Mouse (Mus musculus) hindbrain, embryonic 14.5 days (tissue): ENCODE results near the gene Dglucy. TPM values are rescaled to one million over a fixed set of nuclear protein-coding genes. Genes with fewer than 3 reads are reported as not detected.

ENCODE experiments used
- ATAC-seq: fragments of 200-750 bp; cut with Nextera tagmentation; 2 replicates; pipeline ENCODE4 v1.8.0; 2017; ENCODE audit warnings: moderate number of reproducible peaks, mild to moderate bottlenecking, moderate TSS enrichment, moderate library complexity; ENCODE audit not compliant: low FRiP score
- DNase-seq: peaks from one replicate; pipeline ENCODE4 v3.0.0-alpha.2; 2015; ENCODE audit warnings: low spot score
- H3K27ac ChIP-seq: fragments of 300-500 bp; sonication (generic); 2 replicates; pipeline ENCODE4 v1.5.1; 2014; ENCODE audit warnings: mild to moderate bottlenecking, moderate library complexity
- H3K27me3 ChIP-seq: fragments of 300-500 bp; sonication (generic); 2 replicates; pipeline ENCODE4 v1.6.1; 2014; ENCODE audit warnings: mild to moderate bottlenecking, low read length, mixed read lengths; ENCODE audit not compliant: control insufficient read depth, insufficient read depth
- H3K36me3 ChIP-seq: fragments of 300-500 bp; sonication (generic); replicated peaks from 2 replicates; pipeline ENCODE4 v1.6.1; 2014; ENCODE audit not compliant: control insufficient read depth, insufficient read depth
- H3K4me1 ChIP-seq: fragments of 300-500 bp; sonication (generic); replicated peaks from 2 replicates; pipeline ENCODE4 v1.6.1; 2014; ENCODE audit warnings: antibody characterized with exemption, low read length, mixed read lengths; ENCODE audit not compliant: control insufficient read depth, insufficient read depth
- H3K4me2 ChIP-seq: fragments of 300-500 bp; sonication (generic); replicated peaks from 2 replicates; pipeline ENCODE4 v1.6.1; 2014; ENCODE audit warnings: mild to moderate bottlenecking, moderate library complexity
- H3K4me3 ChIP-seq: fragments of 300-500 bp; sonication (generic); replicated peaks from 2 replicates; pipeline ENCODE4 v1.5.1; 2014; ENCODE audit warnings: mild to moderate bottlenecking, low read length
- H3K9ac ChIP-seq: fragments of 300-500 bp; sonication (generic); 2 replicates; pipeline ENCODE4 v1.6.1; 2014
- H3K9me3 ChIP-seq: fragments of 300-500 bp; sonication (generic); 2 replicates; pipeline ENCODE4 v1.6.1; 2016; ENCODE audit warnings: low read length; ENCODE audit not compliant: control insufficient read depth
- WGBS: fragments of 180-500 bp; shearing (Covaris S2); extraction: QIAGEN DNeasy Blood & Tissue Kit; methylation state at CpG from one replicate; pipeline ENCODE4 v1.1.7; 2014; 5-methylcytosine and 5-hydroxymethylcytosine counted together
- polyA plus RNA-seq: library from polyadenylated mRNA; unstranded; fragments of >200 nt; fragmentation: Nextera tagmentation; extraction: Ambion mirVana; gene quantifications from 2 replicates; pipeline ENCODE4 v1.2.1, GENCODE M21; 2014

The Dglucy gene
- polyA plus RNA-seq, 1 experiment from 2014 or later: 3.2 TPM

- Histone ChIP-seq H3K27ac (no peak overlapping the region), H3K4me1 (no peaks in the 10 kb centered on the region), H3K4me2 (no peak overlapping the region), H3K9ac (no peak overlapping the region), H3K27me3 (no peaks in the 10 kb centered on the region), H3K4me3 (no peak overlapping the region), H3K36me3 (no peaks in the 10 kb centered on the region), H3K9me3 (no peaks in the 10 kb centered on the region)
- ATAC-seq (no peak), DNase-seq (peak; percentile 29)
- 52% methylated on average over 11 of the region's 11 CpGs for WGBS
Observed at GRCm38 (mm10) chr12:100865509-100866078, 86.7 kb downstream of the Dglucy start.

GRCm38 (mm10) chr12:100867097-100867496, 88.2 kb downstream of the Dglucy start:
- no peak for DNase-seq
- 91% methylated on average over 8 of the region's 8 CpGs for WGBS
- Histone ChIP-seq H3K4me3 (no peak overlapping the region), H3K9ac (no peak overlapping the region), H3K36me3 (no peaks in the 10 kb centered on the region), H3K27ac (no peak overlapping the region), H3K27me3 (no peaks in the 10 kb centered on the region), H3K4me2 (no peak overlapping the region), H3K4me1 (no peaks in the 10 kb centered on the region), H3K9me3 (no peaks in the 10 kb centered on the region)
- ATAC-seq: no peak

GRCm38 (mm10) chr12:100868049-100868622, 89.3 kb downstream of the Dglucy start:
- WGBS: 47% methylated on average over 4 of the region's 4 CpGs
- no peak for ATAC-seq
- H3K4me3 ChIP-seq: no peak overlapping the region

GRCm38 (mm10) chr12:100871234-100871633, 92.4 kb downstream of the Dglucy start:
- no peak for DNase-seq
- H3K27me3 ChIP-seq: no peaks in the 10 kb centered on the region
- no peaks in the 10 kb centered on the region for H3K9me3 ChIP-seq
- H3K27ac ChIP-seq: no peak overlapping the region
- no peaks in the 10 kb centered on the region for H3K36me3 ChIP-seq
- no peak overlapping the region for H3K4me2 ChIP-seq
- no peak for ATAC-seq
- H3K4me1 ChIP-seq: no peaks in the 10 kb centered on the region
- no peak overlapping the region for H3K4me3 ChIP-seq
- 95% methylated on average over 5 of the region's 6 CpGs for WGBS
- H3K9ac ChIP-seq: no peak overlapping the region

More at GRCm38 (mm10) chr12:100868049-100868622, 89.3 kb downstream of the Dglucy start:
- H3K9ac ChIP-seq: no peak overlapping the region
- no peak for DNase-seq
- H3K27ac ChIP-seq: no peak overlapping the region
- no peaks in the 10 kb centered on the region for H3K27me3 ChIP-seq
- H3K9me3 ChIP-seq: no peaks in the 10 kb centered on the region
- H3K4me1 ChIP-seq: no peaks in the 10 kb centered on the region
- H3K36me3 ChIP-seq: no peaks in the 10 kb centered on the region
- H3K4me2 ChIP-seq: no peak overlapping the region

GRCm38 (mm10) chr12:100871841-100872240, 93.0 kb downstream of the Dglucy start:
- Histone ChIP-seq H3K36me3 (no peaks in the 10 kb centered on the region), H3K27ac (no peak overlapping the region), H3K4me2 (no peak overlapping the region), H3K4me1 (no peaks in the 10 kb centered on the region), H3K9me3 (no peaks in the 10 kb centered on the region), H3K4me3 (no peak overlapping the region), H3K27me3 (no peaks in the 10 kb centered on the region), H3K9ac (no peak overlapping the region)
- DNase-seq (no peak), ATAC-seq (no peak)
- WGBS: 91% methylated on average over 2 of the region's 2 CpGs

- Histone ChIP-seq H3K27ac (no peak overlapping the region), H3K4me1 (no peaks in the 10 kb centered on the region), H3K4me2 (no peak overlapping the region), H3K9me3 (no peaks in the 10 kb centered on the region), H3K4me3 (no peak overlapping the region), H3K36me3 (no peaks in the 10 kb centered on the region), H3K9ac (no peak overlapping the region), H3K27me3 (no peaks in the 10 kb centered on the region)
- no peak for DNase-seq
- 82% methylated on average over 3 of the region's 3 CpGs for WGBS
- no peak for ATAC-seq
Observed at GRCm38 (mm10) chr12:100873612-100874011, 94.8 kb downstream of the Dglucy start.

GRCm38 (mm10) chr12:100875553-100875952, 96.7 kb downstream of the Dglucy start:
- Histone ChIP-seq H3K4me2 (no peak overlapping the region), H3K27ac (no peak overlapping the region), H3K9me3 (no peaks in the 10 kb centered on the region), H3K36me3 (no peaks in the 10 kb centered on the region), H3K27me3 (no peaks in the 10 kb centered on the region), H3K4me1 (no peaks in the 10 kb centered on the region), H3K9ac (no peak overlapping the region), H3K4me3 (no peak overlapping the region)
- DNase-seq (no peak), ATAC-seq (no peak)
- WGBS: 64% methylated on average over 3 of the region's 3 CpGs

- 92% methylated on average over 5 of the region's 6 CpGs for WGBS
Observed at GRCm38 (mm10) chr12:100875960-100876359, 97.1 kb downstream of the Dglucy start.

GRCm38 (mm10) chr12:100877936-100878335, 99.1 kb downstream of the Dglucy start:
- ATAC-seq (no peak), DNase-seq (no peak)
- H3K27me3 ChIP-seq: no peaks in the 10 kb centered on the region
- no peaks in the 10 kb centered on the region for H3K36me3 ChIP-seq
- no peak overlapping the region for H3K4me3 ChIP-seq
- H3K27ac ChIP-seq: no peak overlapping the region
- WGBS: 77% methylated on average over 6 of the region's 6 CpGs
- no peaks in the 10 kb centered on the region for H3K9me3 ChIP-seq
- no peaks in the 10 kb centered on the region for H3K4me1 ChIP-seq
- no peak overlapping the region for H3K4me2 ChIP-seq
- H3K9ac ChIP-seq: no peak overlapping the region

More at GRCm38 (mm10) chr12:100875960-100876359, 97.1 kb downstream of the Dglucy start:
- DNase-seq: no peak
- no peaks in the 10 kb centered on the region for H3K27me3 ChIP-seq
- H3K4me1 ChIP-seq: no peaks in the 10 kb centered on the region
- H3K27ac ChIP-seq: no peak overlapping the region
- H3K4me2 ChIP-seq: no peak overlapping the region
- no peaks in the 10 kb centered on the region for H3K36me3 ChIP-seq
- H3K4me3 ChIP-seq: no peak overlapping the region
- H3K9ac ChIP-seq: no peak overlapping the region
- no peaks in the 10 kb centered on the region for H3K9me3 ChIP-seq
- ATAC-seq: no peak
